Mouse (Mus musculus): Measurements from ENCODE around the gene Mettl18. TPM values are rescaled to one million over a fixed set of nuclear protein-coding genes. Genes with fewer than 3 reads are reported as not detected.

Gene Mettl18
- polyA plus RNA-seq, 1 experiment, result 5.9 TPM

GRCm38 (mm10) chr1:164043549-164043948, 48.9 kb downstream of the Mettl18 start:
- DNase-seq (ENCODE audit: low spot score), result no peak

Other genes starting within 250 kb of the Mettl18 start
- 15.7 and 19.0 TPM in 2 replicates for gene Kifap3, start 215.3 kb upstream of the Mettl18 start, polyA plus RNA-seq (2012; rRNA removed)
- 16.1 and 16.7 TPM in 2 replicates for gene Scyl3, start 65.8 kb upstream of the Mettl18 start, polyA plus RNA-seq (2012; rRNA removed)
- gene BC055324, start 93 bp upstream of the Mettl18 start, polyA plus RNA-seq (2012; rRNA removed), result 1.1 and 1.6 TPM in 2 replicates
- gene Sele, start 53.3 kb downstream of the Mettl18 start, polyA plus RNA-seq (2012; rRNA removed), result 13.6 and 18.0 TPM in 2 replicates
- 1.2 and 1.9 TPM in 2 replicates for gene Sell, start 67.1 kb downstream of the Mettl18 start, polyA plus RNA-seq (2012; rRNA removed)
- gene Selp, start 120.4 kb downstream of the Mettl18 start, polyA plus RNA-seq (2012; rRNA removed), result 5.5 and 6.8 TPM in 2 replicates
- 0.19 and 0.34 TPM in 2 replicates for gene F5, start 156.9 kb downstream of the Mettl18 start, polyA plus RNA-seq (2012; rRNA removed)

Measured in urinary bladder, adult 2 months (tissue).